8 mouse cellular contexts compared by ENCODE assay signal in genomic region chr11:4986695-4987486, GRCm38 (mm10). TPM values are rescaled to one million over a fixed set of nuclear protein-coding genes. Genes with fewer than 3 reads are reported as not detected.
A peak's percentile ranks its signal among the peaks of the same experiment; 100 is the strongest.
DNase-seq lines count a peak whose midpoint lies in the region; ATAC-seq and TF ChIP-seq lines count a peak whose summit lies in the region.

TSS of gene Ap1b1 (plus strand) at chr11:4986824.

- H3K4me2 ChIP-seq in forebrain, embryonic 13.5 days: peak within 1 kb of the TSS; percentile 93
- H3K4me2 ChIP-seq in heart, postnatal 0 days (ENCODE audit: low read depth, low read length): peak within 1 kb of the TSS; percentile 93
- peak within 1 kb of the TSS; percentile 85 for H3K4me2 ChIP-seq in liver, embryonic 15.5 days
- H3K4me2 ChIP-seq in neural tube, embryonic 11.5 days (ENCODE audit: low read depth): peak within 1 kb of the TSS; percentile 92
- peak within 1 kb of the TSS; percentile 74 for H3K4me2 ChIP-seq in stomach, embryonic 16.5 days (ENCODE audit: low read depth, low read length)

- H3K36me3 ChIP-seq in ES-Bruce4 (ENCODE audit: control insufficient read depth, insufficient read depth, low read length, poor library complexity, severe bottlenecking): no peaks in the 10 kb centered on the region
- H3K36me3 ChIP-seq in forebrain, embryonic 13.5 days (ENCODE audit: poor library complexity, severe bottlenecking): peaks cover 8% of the 10 kb centered on the region; the same call in 1 of the 2 replicates
- no peaks in the 10 kb centered on the region for H3K36me3 ChIP-seq in heart, postnatal 0 days (replicated peaks; ENCODE audit: control insufficient read depth, insufficient read depth, low read length)
- H3K36me3 ChIP-seq in liver, embryonic 15.5 days (replicated peaks): peaks cover 28% of the 10 kb centered on the region
- no peaks in the 10 kb centered on the region; the same call in 1 of the 2 replicates for H3K36me3 ChIP-seq in neural tube, embryonic 11.5 days (ENCODE audit: control insufficient read depth, insufficient read depth, low read length)
- no peaks in the 10 kb centered on the region for H3K36me3 ChIP-seq in stomach, embryonic 16.5 days (ENCODE audit: control insufficient read depth, insufficient read depth, low read length)

- TF ChIP-seq EP300 in ES-Bruce4 (IDR thresholded peaks at IDR 0.05; ENCODE audit: insufficient read depth, low read depth, low read length): no peak
- TF ChIP-seq EP300 in heart, postnatal 0 days (IDR thresholded peaks at IDR 0.05; ENCODE audit: low read depth): no peak

- no peaks in the 10 kb centered on the region for H3K4me1 ChIP-seq in ES-Bruce4 (ENCODE audit: control insufficient read depth, insufficient read depth, low read length)
- H3K4me1 ChIP-seq in forebrain, embryonic 13.5 days: peaks cover 14% of the 10 kb centered on the region
- peaks cover 6% of the 10 kb centered on the region for H3K4me1 ChIP-seq in heart, postnatal 0 days (ENCODE audit: control insufficient read depth, insufficient read depth)
- peaks cover 75% of the 10 kb centered on the region for H3K4me1 ChIP-seq in liver, embryonic 15.5 days (replicated peaks)
- H3K4me1 ChIP-seq in neural tube, embryonic 11.5 days (ENCODE audit: control insufficient read depth, insufficient read depth, low read length): peaks cover 5% of the 10 kb centered on the region
- peaks cover 8% of the 10 kb centered on the region for H3K4me1 ChIP-seq in stomach, embryonic 16.5 days (ENCODE audit: control insufficient read depth, insufficient read depth, low read length)

- no peak for TF ChIP-seq POLR2A in ES-Bruce4 (IDR thresholded peaks at IDR 0.05; ENCODE audit: insufficient read depth, low read length)

- H3K27me3 ChIP-seq in ES-Bruce4 (ENCODE audit: control insufficient read depth, insufficient read depth, low read length, poor library complexity, severe bottlenecking): no peaks in the 10 kb centered on the region
- H3K27me3 ChIP-seq in forebrain, embryonic 13.5 days: peaks cover 3% of the 10 kb centered on the region; the same call in 1 of the 2 replicates
- no peaks in the 10 kb centered on the region for H3K27me3 ChIP-seq in heart, postnatal 0 days (ENCODE audit: control insufficient read depth, insufficient read depth, low read length)
- no peaks in the 10 kb centered on the region for H3K27me3 ChIP-seq in liver, embryonic 15.5 days
- no peaks in the 10 kb centered on the region for H3K27me3 ChIP-seq in neural tube, embryonic 11.5 days (ENCODE audit: control insufficient read depth, insufficient read depth, low read length)
- no peaks in the 10 kb centered on the region for H3K27me3 ChIP-seq in stomach, embryonic 16.5 days (ENCODE audit: control insufficient read depth, insufficient read depth, low read length)

- 1% methylated on average over 62 of the region's 62 CpGs for WGBS in forebrain, embryonic 13.5 days
- WGBS in heart, postnatal 0 days: under 1% methylated on average over 62 of the region's 62 CpGs
- WGBS in liver, embryonic 15.5 days (ENCODE audit: insufficient replicate concordance): under 1% methylated on average over 62 of the region's 62 CpGs
- WGBS in neural tube, embryonic 11.5 days: 2% methylated on average over 62 of the region's 62 CpGs
- 1% methylated on average over 62 of the region's 62 CpGs for WGBS in stomach, embryonic 16.5 days

- ATAC-seq in cerebellum, adult (ENCODE audit: insufficient number of reproducible peaks, low FRiP score, low TSS enrichment): peak; percentile 74; the same call in 1 of the 2 replicates
- peak; percentile 92 for ATAC-seq in forebrain, embryonic 13.5 days
- ATAC-seq in heart, postnatal 0 days (ENCODE audit: insufficient read depth, low read depth): peak; percentile 96
- ATAC-seq in liver, embryonic 15.5 days (ENCODE audit: insufficient read depth): peak; percentile 92
- ATAC-seq in neural tube, embryonic 11.5 days (ENCODE audit: insufficient read depth, low FRiP score, low TSS enrichment): peak; percentile 90
- peak; percentile 97 for ATAC-seq in stomach, embryonic 16.5 days (ENCODE audit: insufficient read depth, low FRiP score)

- H3K9me3 ChIP-seq in ES-Bruce4 (replicated peaks; ENCODE audit: control insufficient read depth, insufficient read depth, low read length, poor library complexity, severe bottlenecking): no peaks in the 10 kb centered on the region
- no peaks in the 10 kb centered on the region for H3K9me3 ChIP-seq in forebrain, embryonic 13.5 days (replicated peaks)
- H3K9me3 ChIP-seq in heart, postnatal 0 days (replicated peaks; ENCODE audit: control insufficient read depth, low read length): no peaks in the 10 kb centered on the region
- H3K9me3 ChIP-seq in liver, embryonic 15.5 days (replicated peaks): no peaks in the 10 kb centered on the region
- no peaks in the 10 kb centered on the region for H3K9me3 ChIP-seq in neural tube, embryonic 11.5 days (ENCODE audit: control insufficient read depth, low read length)
- no peaks in the 10 kb centered on the region for H3K9me3 ChIP-seq in stomach, embryonic 16.5 days (replicated peaks; ENCODE audit: control insufficient read depth, low read length)

- DNase-seq in heart, postnatal 0 days (ENCODE audit: low spot score): peak; percentile 80
- DNase-seq in kidney, postnatal 4 days: peak; percentile 96 to 97
- DNase-seq in neural tube, embryonic 11.5 days (ENCODE audit: low spot score): peak; percentile 93

- TF ChIP-seq CTCF in ES-Bruce4 (IDR thresholded peaks at IDR 0.05; ENCODE audit: low read depth, low read length): no peak
- TF ChIP-seq CTCF in heart, postnatal 0 days (IDR thresholded peaks at IDR 0.05; ENCODE audit: low read depth): no peak

- H3K4me3 ChIP-seq in ES-Bruce4 (ENCODE audit: low read depth, low read length): peak within 1 kb of the TSS; percentile 66
- peak within 1 kb of the TSS; percentile 76 for H3K4me3 ChIP-seq in forebrain, embryonic 13.5 days
- H3K4me3 ChIP-seq in heart, postnatal 0 days (ENCODE audit: low read depth, low read length): peak within 1 kb of the TSS; percentile 61
- H3K4me3 ChIP-seq in liver, embryonic 15.5 days (replicated peaks): peak within 1 kb of the TSS; percentile 75
- peak within 1 kb of the TSS; percentile 78 for H3K4me3 ChIP-seq in neural tube, embryonic 11.5 days (ENCODE audit: low read depth, low read length)
- H3K4me3 ChIP-seq in stomach, embryonic 16.5 days (replicated peaks; ENCODE audit: low read length): peak within 1 kb of the TSS; percentile 71

- H3K27ac ChIP-seq in ES-Bruce4 (ENCODE audit: insufficient read depth, low read length): no peak within 1 kb of the TSS
- H3K27ac ChIP-seq in forebrain, embryonic 13.5 days: no peak within 1 kb of the TSS
- H3K27ac ChIP-seq in heart, postnatal 0 days (ENCODE audit: low read depth): peak within 1 kb of the TSS; percentile 57
- peak within 1 kb of the TSS; percentile 86 for H3K27ac ChIP-seq in liver, embryonic 15.5 days (replicated peaks)
- no peak within 1 kb of the TSS for H3K27ac ChIP-seq in neural tube, embryonic 11.5 days (ENCODE audit: low read depth, low read length)
- H3K27ac ChIP-seq in stomach, embryonic 16.5 days (ENCODE audit: low read length): peak within 1 kb of the TSS; percentile 25; the same call in 1 of the 2 replicates

- H3K9ac ChIP-seq in ES-Bruce4 (ENCODE audit: low read depth, poor library complexity, severe bottlenecking): peak within 1 kb of the TSS; percentile 53
- H3K9ac ChIP-seq in forebrain, embryonic 13.5 days: peak within 1 kb of the TSS; percentile 80
- peak within 1 kb of the TSS; percentile 67 for H3K9ac ChIP-seq in heart, postnatal 0 days (replicated peaks; ENCODE audit: low read depth, low read length)
- peak within 1 kb of the TSS; percentile 78 for H3K9ac ChIP-seq in liver, embryonic 15.5 days
- peak within 1 kb of the TSS; percentile 66 for H3K9ac ChIP-seq in neural tube, embryonic 11.5 days (ENCODE audit: low read length)
- H3K9ac ChIP-seq in stomach, embryonic 16.5 days (ENCODE audit: low read length): peak within 1 kb of the TSS; percentile 77

RNA-seq across cellular contexts. Expression of gene Ap1b1, which starts in this region (rescaled TPM):
- polyA plus RNA-seq in ES-Bruce4 (2011; ENCODE audit: insufficient read depth, insufficient read length, low read depth, missing spikeins): 55.4 and 61.2 TPM in 2 replicates
- polyA plus RNA-seq in forebrain, embryonic 13.5 days (2015; fragmentation: Nextera tagmentation; extraction: Ambion mirVana): 61.7 and 73.0 TPM in 2 replicates
- 39.0 and 56.7 TPM in 2 replicates for total RNA-seq in heart, postnatal 0 days (2014; rRNA removed; ENCODE audit: low replicate concordance)
- polyA plus RNA-seq in heart, postnatal 0 days (2015; fragmentation: Nextera tagmentation; extraction: Ambion mirVana): 27.4 and 29.6 TPM in 2 replicates
- polyA plus RNA-seq in liver, embryonic 15.5 days (2015; fragmentation: Nextera tagmentation; extraction: Ambion mirVana): 76.7 and 81.9 TPM in 2 replicates
- polyA plus RNA-seq in neural tube, embryonic 11.5 days (2014; fragmentation: Nextera tagmentation; extraction: Ambion mirVana): 65.1 and 73.6 TPM in 2 replicates
- 64.7 and 79.1 TPM in 2 replicates for polyA plus RNA-seq in stomach, embryonic 16.5 days (2015; fragmentation: Nextera tagmentation; extraction: Ambion mirVana)

Comparison
In these comparisons a context has a peak if more than half of its experiments do, and no peak if none do; other contexts are left out.
1. H3K27ac ChIP-seq: peak in heart, postnatal 0 days (single experiment), liver, embryonic 15.5 days (single experiment) and stomach, embryonic 16.5 days (single experiment); none in ES-Bruce4 (single experiment), forebrain, embryonic 13.5 days (single experiment) and neural tube, embryonic 11.5 days (single experiment).
2. Peak in every context shown above with its lines, with median percentiles within 50 percentile points of each other: H3K4me3 ChIP-seq, H3K9ac ChIP-seq, ATAC-seq, H3K4me2 ChIP-seq and DNase-seq.